Mouse (Mus musculus) thymus, adult 2 months (tissue): Measurements from ENCODE around the gene Sult2b1.

Experiments
- CTCF ChIP-seq: fragments of 200-500 bp; IDR thresholded peaks from 2 replicates; pipeline ENCODE4 v1.5.1; 2012; ENCODE audit warnings: mild to moderate bottlenecking, control low read depth, low read length, moderate library complexity, borderline replicate concordance; ENCODE audit not compliant: control insufficient read depth, poor library complexity, insufficient read depth; ENCODE audit errors: extremely low read depth
- POLR2A ChIP-seq: fragments of 200-500 bp; IDR thresholded peaks from 2 replicates; pipeline ENCODE4 v1.6.1; 2012; ENCODE audit warnings: mild to moderate bottlenecking, low read length, control low read depth, moderate library complexity; ENCODE audit not compliant: control insufficient read depth, poor library complexity, insufficient read depth; ENCODE audit errors: extremely low read depth

GRCm38 (mm10) chr7:45779081-45779641, 5.3 kb downstream of the Sult2b1 start:
- TF ChIP-seq POLR2A (0 out of 2 replicates have a peak, but pooled peaks have one; percentile 22), CTCF (no peak)
